Mouse (Mus musculus) liver, embryonic 16.5 days (tissue): ENCODE results near the gene Adra2c. TPM values are rescaled to one million over a fixed set of nuclear protein-coding genes. Genes with fewer than 3 reads are reported as not detected.

Experiments used
- ATAC-seq: fragments of 200-750 bp; cut with Nextera tagmentation; 2 replicates; pipeline ENCODE4 v1.8.0; 2017; ENCODE audit warnings: low read depth, mild to moderate bottlenecking, moderate number of reproducible peaks, moderate library complexity
- H3K27ac ChIP-seq: fragments of 300-500 bp; sonication (generic); 2 replicates; pipeline ENCODE4 v1.5.1; 2014; ENCODE audit warnings: mild to moderate bottlenecking, low read length
- H3K27me3 ChIP-seq: fragments of 300-500 bp; sonication (generic); 2 replicates; pipeline ENCODE4 v1.6.1; 2014; ENCODE audit warnings: low read depth, low read length, mixed read lengths; ENCODE audit not compliant: control insufficient read depth, insufficient read depth
- H3K36me3 ChIP-seq: fragments of 300-500 bp; sonication (generic); 2 replicates; pipeline ENCODE4 v1.6.1; 2014; ENCODE audit warnings: mild to moderate bottlenecking; ENCODE audit not compliant: control insufficient read depth, insufficient read depth
- H3K4me1 ChIP-seq: fragments of 300-500 bp; sonication (generic); 2 replicates; pipeline ENCODE4 v1.6.1; 2014; ENCODE audit warnings: low read depth, low read length, mixed read lengths; ENCODE audit not compliant: control insufficient read depth
- H3K4me2 ChIP-seq: fragments of 300-500 bp; sonication (generic); 2 replicates; pipeline ENCODE4 v1.6.1; 2014; ENCODE audit warnings: low read depth, low read length, mixed read lengths
- H3K4me3 ChIP-seq: fragments of 300-500 bp; sonication (generic); 2 replicates; pipeline ENCODE4 v1.5.1; 2014; ENCODE audit warnings: low read depth, mild to moderate bottlenecking, low read length
- H3K9ac ChIP-seq: fragments of 300-500 bp; sonication (generic); 2 replicates; pipeline ENCODE4 v1.6.1; 2014; ENCODE audit warnings: low read depth, low read length
- H3K9me3 ChIP-seq: fragments of 300-500 bp; sonication (generic); replicated peaks from 2 replicates; pipeline ENCODE4 v1.6.1; 2016; ENCODE audit warnings: low read length; ENCODE audit not compliant: control insufficient read depth
- WGBS: fragments of 180-500 bp; shearing (Covaris S2); extraction: QIAGEN DNeasy Blood & Tissue Kit; methylation state at CpG from one replicate; pipeline ENCODE4 v1.1.7; 2014; ENCODE audit not compliant: insufficient replicate concordance; 5-methylcytosine and 5-hydroxymethylcytosine counted together
- polyA plus RNA-seq: library from polyadenylated mRNA; unstranded; fragments of >200 nt; fragmentation: Nextera tagmentation; extraction: Ambion mirVana; gene quantifications from 2 replicates; pipeline ENCODE4 v1.2.1, GENCODE M21; 2015

The Adra2c gene
- polyA plus RNA-seq, 1 experiment from 2014 or later = not detected

DNA sequence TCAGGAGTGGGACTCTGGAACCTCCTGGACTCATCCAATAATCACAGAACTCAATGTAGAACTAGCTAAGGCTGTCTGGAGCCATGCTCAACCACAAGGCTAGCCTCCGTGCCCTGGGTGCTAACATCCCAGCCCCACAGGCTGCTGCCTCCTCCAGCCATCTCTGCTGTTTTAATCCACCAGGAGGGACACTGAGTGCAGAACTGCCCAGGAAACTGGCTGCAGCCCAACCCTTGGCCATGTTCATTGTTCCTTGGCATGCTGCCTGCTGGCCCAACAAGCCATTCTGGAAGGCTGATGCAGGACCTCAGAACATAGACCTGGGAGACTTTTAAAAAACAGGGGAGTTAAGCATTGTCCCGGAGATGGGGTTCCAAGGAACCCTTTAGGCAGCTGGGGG, 42.5 kb downstream of the Adra2c start:
- no peak for ATAC-seq
- Histone ChIP-seq H3K9ac (no peak overlapping the region), H3K4me3 (no peak overlapping the region), H3K4me1 (no peaks in the 10 kb centered on the region), H3K27me3 (no peaks in the 10 kb centered on the region), H3K27ac (no peak overlapping the region), H3K9me3 (no peaks in the 10 kb centered on the region), H3K36me3 (no peaks in the 10 kb centered on the region), H3K4me2 (no peak overlapping the region)
- WGBS = 37% methylated on average over 2 of the region's 2 CpGs

DNA sequence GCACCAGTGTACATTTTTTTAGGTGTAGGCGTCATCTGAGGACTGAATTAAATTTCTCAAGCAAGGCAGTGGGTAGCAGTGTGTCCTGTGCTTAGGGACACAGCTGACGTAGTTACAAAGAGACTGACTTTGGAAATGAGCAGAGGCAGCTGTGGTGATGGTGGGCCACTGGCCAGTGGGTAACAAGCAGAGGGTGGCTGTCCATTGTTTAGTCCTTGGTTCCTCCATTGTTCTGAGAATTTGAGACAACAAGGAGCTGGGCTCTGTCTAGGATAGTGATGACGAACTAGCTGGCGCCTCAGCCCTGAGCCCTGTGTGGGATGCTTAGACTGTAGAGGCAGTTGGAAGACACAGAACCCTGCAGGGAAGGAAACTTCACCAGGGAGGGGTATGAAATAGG, 52.7 kb downstream of the Adra2c start:
- Histone ChIP-seq H3K4me1 (no peaks in the 10 kb centered on the region), H3K36me3 (no peaks in the 10 kb centered on the region), H3K27ac (no peak overlapping the region), H3K4me3 (no peak overlapping the region), H3K9ac (no peak overlapping the region), H3K27me3 (no peaks in the 10 kb centered on the region), H3K4me2 (no peak overlapping the region), H3K9me3 (no peaks in the 10 kb centered on the region)
- WGBS = 41% methylated on average over 4 of the region's 4 CpGs
- no peak for ATAC-seq

Other genes starting within 250 kb of the Adra2c start
- 214 and 277 TPM in 2 replicates for gene Hgfac, start 236.8 kb upstream of the Adra2c start, polyA plus RNA-seq
- gene Dok7, start 221.6 kb upstream of the Adra2c start, polyA plus RNA-seq = 0.08 and 0.19 TPM in 2 replicates
- 90.6 and 92.1 TPM in 2 replicates for gene Lrpap1, start 172.6 kb upstream of the Adra2c start, polyA plus RNA-seq
- not detected in 2 replicates for gene Hmx1, start 110.8 kb downstream of the Adra2c start, polyA plus RNA-seq
- 1.3 and 1.7 TPM in 2 replicates for gene Cpz, start 247.4 kb downstream of the Adra2c start, polyA plus RNA-seq